Mouse (Mus musculus): ENCODE measurements at regions not wholly inside any gene's neighbourhood (a gene's known extent, or its start where the extent isn't known, plus 50 kb on each side); places are given as distances from the start of the nearest gene placed in this dataset.

DNA sequence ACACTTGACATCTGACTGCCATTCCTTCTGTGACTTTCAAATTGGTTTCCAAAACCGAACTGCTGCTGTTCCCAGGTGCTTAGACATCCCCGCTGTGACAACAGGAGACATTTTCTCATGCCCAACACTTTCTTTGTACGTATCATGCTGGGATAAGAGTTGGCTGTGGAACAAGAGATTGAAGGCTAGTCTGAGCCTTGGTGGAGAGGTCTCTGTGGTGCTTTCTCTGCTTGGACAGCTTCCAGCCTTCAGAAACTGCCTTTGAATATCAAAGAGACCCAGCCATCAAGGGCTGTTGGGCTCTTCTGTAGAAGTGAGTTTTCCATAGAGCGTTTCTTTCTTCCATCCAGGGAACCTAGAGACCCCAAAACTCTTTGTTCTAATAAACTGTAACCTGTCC lies 144.8 kb upstream of the Tmtc1 start:
- no peak overlapping the region for H3K27ac ChIP-seq (ENCODE audit: low read length)
- no peaks in the 10 kb centered on the region for H3K4me1 ChIP-seq (ENCODE audit: control insufficient read depth, low read depth, low read length)
- WGBS (ENCODE audit: insufficient replicate concordance) = 77% methylated on average over 4 of the region's 4 CpGs

DNA sequence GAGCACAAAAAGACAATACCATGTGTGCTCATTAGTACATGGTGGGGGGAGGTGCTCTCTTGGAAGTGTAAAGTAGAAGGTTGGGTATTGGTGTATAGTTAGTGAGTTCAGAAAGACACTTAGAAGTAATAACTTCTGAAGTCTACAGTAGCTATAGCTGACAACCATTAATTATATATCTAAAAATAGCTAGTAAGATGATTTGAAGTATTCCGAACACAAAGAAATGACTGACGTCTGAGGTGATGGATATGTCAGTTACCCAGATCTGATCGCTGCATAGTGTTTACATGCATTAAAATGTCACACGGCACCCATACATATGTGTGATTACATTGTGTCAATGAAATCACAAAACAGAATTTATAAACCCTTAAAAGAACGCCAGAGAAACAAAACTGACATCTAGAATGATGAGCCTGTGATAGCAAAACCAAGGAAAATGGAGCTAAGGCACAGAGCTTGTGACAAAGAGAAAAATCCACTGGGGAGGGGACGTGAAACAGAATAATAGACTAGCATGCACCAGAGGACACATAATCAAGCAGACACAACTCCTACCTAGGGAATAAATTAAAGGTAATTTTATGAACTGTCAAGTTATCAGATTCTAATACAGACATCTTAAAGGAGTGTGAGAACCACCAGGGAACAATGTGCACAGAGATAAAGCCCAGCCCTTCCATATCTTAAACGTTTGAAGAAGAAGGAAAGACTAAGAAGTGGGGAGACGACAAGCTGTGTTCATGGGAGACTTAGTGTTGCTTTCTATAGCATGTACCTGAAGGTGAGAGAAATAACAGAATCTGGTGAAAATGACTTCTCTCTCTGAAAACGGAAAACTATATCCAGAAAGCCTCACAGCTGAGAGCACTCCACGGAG lies 142.5 kb upstream of the Tmtc1 start:
- H3K9ac ChIP-seq (ENCODE audit: low read depth, low read length) = no peak overlapping the region
- no peaks in the 10 kb centered on the region for H3K4me1 ChIP-seq (ENCODE audit: control insufficient read depth, low read depth, low read length)
- H3K4me2 ChIP-seq (ENCODE audit: low read depth, low read length) = no peak overlapping the region
- no peak overlapping the region for H3K4me3 ChIP-seq (ENCODE audit: low read depth, low read length)
- ATAC-seq (ENCODE audit: low read depth) = 0 out of 2 replicates have a peak, but pooled peaks have one; percentile 48
- H3K36me3 ChIP-seq (ENCODE audit: control insufficient read depth, insufficient read depth) = no peaks in the 10 kb centered on the region
- WGBS (ENCODE audit: insufficient replicate concordance) = 57% methylated on average over 10 of the region's 10 CpGs
- no peaks in the 10 kb centered on the region for H3K9me3 ChIP-seq (replicated peaks; ENCODE audit: control insufficient read depth, low read length)
- no peaks in the 10 kb centered on the region for H3K27me3 ChIP-seq (ENCODE audit: control insufficient read depth, insufficient read depth, low read depth, low read length)
- no peak overlapping the region for H3K27ac ChIP-seq (ENCODE audit: low read length)

More for the DNA sequence above, 144.8 kb upstream of the Tmtc1 start:
- Histone ChIP-seq H3K27me3 (ENCODE audit: control insufficient read depth, insufficient read depth, low read depth, low read length) (no peaks in the 10 kb centered on the region), H3K9ac (ENCODE audit: low read depth, low read length) (no peak overlapping the region), H3K9me3 (replicated peaks; ENCODE audit: control insufficient read depth, low read length) (no peaks in the 10 kb centered on the region), H3K4me3 (ENCODE audit: low read depth, low read length) (no peak overlapping the region), H3K4me2 (ENCODE audit: low read depth, low read length) (no peak overlapping the region), H3K36me3 (ENCODE audit: control insufficient read depth, insufficient read depth) (no peaks in the 10 kb centered on the region)
- no peak for ATAC-seq (ENCODE audit: low read depth)

DNA sequence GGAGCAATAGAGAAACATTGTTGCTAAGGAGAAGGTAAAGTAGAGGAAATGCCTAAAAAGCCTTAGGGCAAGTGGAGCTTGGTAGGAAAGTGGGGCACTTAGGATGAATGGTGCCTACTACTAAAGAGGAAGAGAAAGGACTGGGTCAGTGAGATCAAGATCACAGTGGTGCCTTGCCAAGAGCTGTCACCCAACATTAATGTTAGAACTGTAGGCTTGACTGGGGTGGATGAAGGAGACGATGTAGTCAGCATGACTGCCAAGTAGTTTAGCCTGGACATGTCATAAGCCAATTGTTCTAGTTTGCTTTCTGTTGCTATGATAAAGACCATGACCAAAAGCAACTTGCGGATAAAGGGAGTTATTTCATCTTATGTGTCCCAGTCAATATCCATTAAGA lies 139.9 kb upstream of the Tmtc1 start:
- no peaks in the 10 kb centered on the region for H3K4me1 ChIP-seq (ENCODE audit: control insufficient read depth, low read depth, low read length)
- H3K9me3 ChIP-seq (replicated peaks; ENCODE audit: control insufficient read depth, low read length) = no peaks in the 10 kb centered on the region
- H3K4me3 ChIP-seq (ENCODE audit: low read depth, low read length) = no peak overlapping the region
- 88% methylated on average over 2 of the region's 2 CpGs for WGBS (ENCODE audit: insufficient replicate concordance)
- H3K27me3 ChIP-seq (ENCODE audit: control insufficient read depth, insufficient read depth, low read depth, low read length) = no peaks in the 10 kb centered on the region
- H3K9ac ChIP-seq (ENCODE audit: low read depth, low read length) = no peak overlapping the region
- no peak for ATAC-seq (ENCODE audit: low read depth)
- H3K27ac ChIP-seq (ENCODE audit: low read length) = no peak overlapping the region
- H3K4me2 ChIP-seq (ENCODE audit: low read depth, low read length) = no peak overlapping the region
- H3K36me3 ChIP-seq (ENCODE audit: control insufficient read depth, insufficient read depth) = no peaks in the 10 kb centered on the region

DNA sequence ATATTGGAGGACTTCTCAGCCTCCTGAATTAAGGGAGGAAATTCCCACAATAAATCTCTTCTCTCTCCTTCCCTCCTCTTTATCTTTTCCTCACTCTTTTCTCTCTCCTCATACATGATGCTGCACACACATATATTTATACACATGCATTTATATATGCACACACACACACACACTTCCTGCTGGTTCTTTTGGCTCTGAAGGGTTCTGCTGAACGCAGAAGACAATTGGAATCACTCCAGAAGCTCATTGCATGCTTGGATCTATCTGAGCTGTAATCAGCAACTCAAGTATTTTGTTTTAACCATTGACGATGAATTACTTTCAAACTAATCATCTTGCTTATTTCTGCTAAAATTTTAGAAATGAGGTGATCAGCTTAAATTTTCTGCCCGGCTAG lies 134.1 kb upstream of the Tmtc1 start:
- Histone ChIP-seq H3K36me3 (ENCODE audit: control insufficient read depth, insufficient read depth) (no peaks in the 10 kb centered on the region), H3K9ac (ENCODE audit: low read depth, low read length) (no peak overlapping the region), H3K9me3 (replicated peaks; ENCODE audit: control insufficient read depth, low read length) (no peaks in the 10 kb centered on the region), H3K27me3 (ENCODE audit: control insufficient read depth, insufficient read depth, low read depth, low read length) (no peaks in the 10 kb centered on the region), H3K27ac (ENCODE audit: low read length) (no peak overlapping the region), H3K4me1 (ENCODE audit: control insufficient read depth, low read depth, low read length) (no peaks in the 10 kb centered on the region), H3K4me2 (ENCODE audit: low read depth, low read length) (no peak overlapping the region), H3K4me3 (ENCODE audit: low read depth, low read length) (no peak overlapping the region)
- 68% methylated on average over 3 of the region's 3 CpGs for WGBS (ENCODE audit: insufficient replicate concordance)
- no peak for ATAC-seq (ENCODE audit: low read depth)

DNA sequence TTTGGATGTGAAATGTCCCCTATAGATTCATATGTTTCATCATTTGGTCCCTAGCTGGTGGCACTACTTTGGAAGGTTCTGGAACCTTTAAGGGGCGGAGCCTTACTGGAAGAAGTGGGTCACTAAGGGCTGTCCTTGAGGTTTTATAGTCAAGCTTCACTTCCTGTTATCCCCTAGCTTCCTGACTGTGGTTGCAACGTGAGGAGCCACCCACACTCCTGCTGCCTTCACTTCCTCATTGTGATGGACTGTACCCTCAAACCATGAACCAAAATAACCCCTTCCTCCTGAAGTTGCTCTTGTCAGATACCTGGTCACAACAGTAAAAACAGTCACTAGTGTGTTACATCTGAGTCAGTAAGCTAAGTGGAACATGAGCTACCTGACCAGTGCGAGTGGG lies 133.5 kb upstream of the Tmtc1 start:
- H3K36me3 ChIP-seq (ENCODE audit: control insufficient read depth, insufficient read depth) = no peaks in the 10 kb centered on the region
- no peak; the same call in 1 of the 2 replicates for ATAC-seq (ENCODE audit: low read depth)
- no peaks in the 10 kb centered on the region for H3K9me3 ChIP-seq (replicated peaks; ENCODE audit: control insufficient read depth, low read length)
- WGBS (ENCODE audit: insufficient replicate concordance) = 42% methylated on average over 3 of the region's 3 CpGs
- no peak overlapping the region for H3K4me2 ChIP-seq (ENCODE audit: low read depth, low read length)
- H3K27me3 ChIP-seq (ENCODE audit: control insufficient read depth, insufficient read depth, low read depth, low read length) = no peaks in the 10 kb centered on the region
- no peak overlapping the region for H3K9ac ChIP-seq (ENCODE audit: low read depth, low read length)
- no peak overlapping the region for H3K4me3 ChIP-seq (ENCODE audit: low read depth, low read length)
- H3K27ac ChIP-seq (ENCODE audit: low read length) = no peak overlapping the region
- H3K4me1 ChIP-seq (ENCODE audit: control insufficient read depth, low read depth, low read length) = no peaks in the 10 kb centered on the region

DNA sequence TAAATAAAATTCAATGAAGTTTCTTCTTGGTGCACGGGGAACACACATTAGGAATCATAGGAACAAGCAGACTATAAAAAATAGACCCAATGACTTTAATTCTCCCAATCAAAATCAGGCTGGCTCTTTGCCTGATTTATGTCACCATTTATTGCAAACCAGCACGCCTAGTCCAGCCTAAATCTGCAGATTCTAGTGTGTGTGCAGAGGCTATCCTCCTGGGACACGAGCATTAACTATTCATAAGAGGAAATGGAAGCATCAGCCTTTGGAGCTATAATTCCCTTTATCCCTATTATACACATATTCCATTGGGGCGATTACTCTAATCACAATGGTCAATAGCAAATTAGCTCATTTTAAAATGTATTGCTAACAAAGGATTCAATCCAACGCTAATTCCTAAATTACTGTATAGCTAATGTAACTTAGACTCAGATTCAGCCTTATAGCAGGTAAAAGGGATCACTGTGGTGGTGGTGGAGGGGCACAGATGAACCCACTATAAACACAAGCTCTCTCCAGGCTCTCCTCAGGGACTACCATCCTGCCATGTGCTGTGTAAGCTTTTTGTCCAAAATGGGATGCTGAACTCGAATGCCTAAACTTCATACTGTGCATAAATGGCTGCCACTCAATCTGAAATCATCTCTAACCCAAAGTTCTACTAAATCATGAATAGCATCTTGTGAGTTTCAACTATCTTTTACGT lies 130.7 kb upstream of the Tmtc1 start:
- no peak overlapping the region for H3K9ac ChIP-seq (ENCODE audit: low read depth, low read length)
- no peaks in the 10 kb centered on the region for H3K4me1 ChIP-seq (ENCODE audit: control insufficient read depth, low read depth, low read length)
- H3K4me3 ChIP-seq (ENCODE audit: low read depth, low read length) = no peak overlapping the region
- ATAC-seq (ENCODE audit: low read depth) = no peak
- H3K36me3 ChIP-seq (ENCODE audit: control insufficient read depth, insufficient read depth) = no peaks in the 10 kb centered on the region
- H3K27ac ChIP-seq (ENCODE audit: low read length) = no peak overlapping the region
- no peaks in the 10 kb centered on the region for H3K27me3 ChIP-seq (ENCODE audit: control insufficient read depth, insufficient read depth, low read depth, low read length)
- 62% methylated on average over 7 of the region's 7 CpGs for WGBS (ENCODE audit: insufficient replicate concordance)
- H3K9me3 ChIP-seq (replicated peaks; ENCODE audit: control insufficient read depth, low read length) = no peaks in the 10 kb centered on the region
- no peak overlapping the region for H3K4me2 ChIP-seq (ENCODE audit: low read depth, low read length)

DNA sequence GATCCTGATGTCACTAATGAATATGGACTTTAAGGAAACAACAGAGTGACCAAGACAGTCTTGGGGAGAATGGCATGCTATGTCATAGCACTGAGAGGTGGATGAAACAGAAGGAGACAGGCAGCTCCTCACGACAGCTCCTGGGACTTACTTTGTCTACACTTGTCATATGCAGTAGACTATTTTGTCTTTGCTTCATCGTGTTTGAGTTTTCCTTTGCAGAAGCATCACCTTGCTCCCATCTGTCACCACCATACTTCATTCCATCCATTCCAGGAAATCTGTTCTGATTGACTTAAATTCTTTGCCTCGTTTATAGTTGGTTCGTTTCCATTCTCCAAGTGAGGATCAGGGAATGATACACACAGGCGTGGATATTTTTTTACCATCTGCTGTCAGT lies 128.0 kb upstream of the Tmtc1 start:
- Histone ChIP-seq H3K9ac (ENCODE audit: low read depth, low read length) (no peak overlapping the region), H3K9me3 (replicated peaks; ENCODE audit: control insufficient read depth, low read length) (no peaks in the 10 kb centered on the region), H3K27me3 (ENCODE audit: control insufficient read depth, insufficient read depth, low read depth, low read length) (no peaks in the 10 kb centered on the region), H3K36me3 (ENCODE audit: control insufficient read depth, insufficient read depth) (no peaks in the 10 kb centered on the region), H3K4me1 (ENCODE audit: control insufficient read depth, low read depth, low read length) (no peaks in the 10 kb centered on the region), H3K27ac (ENCODE audit: low read length) (no peak overlapping the region), H3K4me2 (ENCODE audit: low read depth, low read length) (no peak overlapping the region), H3K4me3 (ENCODE audit: low read depth, low read length) (no peak overlapping the region)
- no peak for ATAC-seq (ENCODE audit: low read depth)
- WGBS (ENCODE audit: insufficient replicate concordance) = 56% methylated on average over 5 of the region's 5 CpGs

DNA sequence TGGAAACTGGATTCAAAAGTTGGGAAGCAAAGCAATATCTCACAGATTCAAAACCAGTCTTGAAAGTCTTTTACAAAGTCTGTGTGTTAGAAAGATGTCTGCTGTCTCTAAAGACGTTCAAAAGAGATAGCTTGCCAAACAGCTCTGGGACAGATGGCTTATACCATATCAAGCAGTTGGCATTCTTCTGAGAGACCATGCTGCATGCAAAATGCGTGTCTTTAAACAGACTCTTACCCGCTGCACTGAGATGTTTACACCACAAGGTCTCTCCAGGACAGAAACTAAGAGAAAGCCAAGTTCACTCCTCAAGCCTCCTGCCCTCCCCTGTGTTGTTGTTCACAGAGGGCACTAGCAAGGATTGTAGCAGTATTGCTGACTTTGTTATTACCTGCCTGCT lies 127.5 kb upstream of the Tmtc1 start:
- H3K4me1 ChIP-seq (ENCODE audit: control insufficient read depth, low read depth, low read length) = no peaks in the 10 kb centered on the region
- H3K36me3 ChIP-seq (ENCODE audit: control insufficient read depth, insufficient read depth) = no peaks in the 10 kb centered on the region
- ATAC-seq (ENCODE audit: low read depth) = no peak
- no peak overlapping the region for H3K27ac ChIP-seq (ENCODE audit: low read length)
- no peaks in the 10 kb centered on the region for H3K27me3 ChIP-seq (ENCODE audit: control insufficient read depth, insufficient read depth, low read depth, low read length)
- H3K4me2 ChIP-seq (ENCODE audit: low read depth, low read length) = no peak overlapping the region
- H3K9me3 ChIP-seq (replicated peaks; ENCODE audit: control insufficient read depth, low read length) = no peaks in the 10 kb centered on the region
- no peak overlapping the region for H3K4me3 ChIP-seq (ENCODE audit: low read depth, low read length)
- H3K9ac ChIP-seq (ENCODE audit: low read depth, low read length) = no peak overlapping the region
- 51% methylated on average over 3 of the region's 3 CpGs for WGBS (ENCODE audit: insufficient replicate concordance)

DNA sequence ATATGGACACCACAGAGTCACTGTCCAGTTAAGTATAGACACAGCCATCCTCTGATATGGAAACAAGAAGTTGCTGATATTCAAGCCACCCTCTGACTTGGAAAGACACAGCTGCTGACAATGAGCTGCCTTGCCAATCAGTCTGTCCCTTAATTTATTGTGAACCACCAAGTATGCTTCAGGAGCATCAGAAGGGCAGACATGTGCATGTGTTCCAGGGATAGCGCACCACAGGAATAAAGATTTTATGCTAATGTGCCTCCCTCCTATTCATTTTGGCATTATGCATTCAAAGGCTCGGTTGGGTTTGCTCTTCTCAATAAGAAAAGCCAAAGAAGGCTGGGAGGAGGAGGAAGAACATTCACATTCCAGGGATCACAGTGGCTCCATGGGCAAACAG lies 120.0 kb upstream of the Tmtc1 start:
- H3K27me3 ChIP-seq (ENCODE audit: control insufficient read depth, insufficient read depth, low read depth, low read length) = no peaks in the 10 kb centered on the region
- WGBS (ENCODE audit: insufficient replicate concordance) = 68% methylated on average over 2 of the region's 2 CpGs
- H3K9me3 ChIP-seq (replicated peaks; ENCODE audit: control insufficient read depth, low read length) = no peaks in the 10 kb centered on the region
- H3K4me3 ChIP-seq (ENCODE audit: low read depth, low read length) = no peak overlapping the region
- no peak for ATAC-seq (ENCODE audit: low read depth)
- no peak overlapping the region for H3K9ac ChIP-seq (ENCODE audit: low read depth, low read length)
- H3K36me3 ChIP-seq (ENCODE audit: control insufficient read depth, insufficient read depth) = no peaks in the 10 kb centered on the region
- H3K27ac ChIP-seq (ENCODE audit: low read length) = no peak overlapping the region
- no peak overlapping the region for H3K4me2 ChIP-seq (ENCODE audit: low read depth, low read length)
- no peaks in the 10 kb centered on the region for H3K4me1 ChIP-seq (ENCODE audit: control insufficient read depth, low read depth, low read length)
